Mouse (Mus musculus): Measurements from ENCODE around the gene Banp.

The Banp gene

GRCm38 (mm10) chr8:121949222-121949800 lies at the start of gene Banp:
TSS of gene Banp (plus strand) at chr8:121949750.
- in situ Hi-C loops (cut with MboI; ENCODE audit: low sequenced_read_pairs) = loop anchor here (25.0 kb wide), 1 partner anchor 362 kb away; the partner anchor contains the start of genes Fbxo31 and Map1lc3b

GRCm38 (mm10) chr8:121901498-121902236 lies 47.9 kb upstream of the Banp start:
- in situ Hi-C loops (cut with MboI; ENCODE audit: low sequenced_read_pairs) = no loop called here

GRCm38 (mm10) chr8:121903977-121904376 lies 45.6 kb upstream of the Banp start:
- in situ Hi-C loops (cut with MboI; ENCODE audit: low sequenced_read_pairs) = no loop called here

- in situ Hi-C loops (cut with MboI; ENCODE audit: low sequenced_read_pairs) = no loop called here
Measured at GRCm38 (mm10) chr8:121904999-121905398, 44.6 kb upstream of the Banp start.

GRCm38 (mm10) chr8:121905420-121905819 lies 44.1 kb upstream of the Banp start:
- in situ Hi-C loops (cut with MboI; ENCODE audit: low sequenced_read_pairs) = no loop called here

- in situ Hi-C loops (cut with MboI; ENCODE audit: low sequenced_read_pairs) = no loop called here
Measured at GRCm38 (mm10) chr8:121905864-121906263, 43.7 kb upstream of the Banp start.

- in situ Hi-C loops (cut with MboI; ENCODE audit: low sequenced_read_pairs) = no loop called here
Measured at GRCm38 (mm10) chr8:121906542-121907512, 42.7 kb upstream of the Banp start.

GRCm38 (mm10) chr8:121907587-121908248 lies 41.8 kb upstream of the Banp start, which contains the start of gene Slc7a5:
TSS of gene Slc7a5 (minus strand) at chr8:121907694.
- in situ Hi-C loops (cut with MboI; ENCODE audit: low sequenced_read_pairs) = no loop called here

- in situ Hi-C loops (cut with MboI; ENCODE audit: low sequenced_read_pairs) = no loop called here
Measured at GRCm38 (mm10) chr8:121908378-121909147, 41.0 kb upstream of the Banp start.

- in situ Hi-C loops (cut with MboI; ENCODE audit: low sequenced_read_pairs) = no loop called here
Measured at GRCm38 (mm10) chr8:121909148-121909541, 40.4 kb upstream of the Banp start.

GRCm38 (mm10) chr8:121909663-121910062 lies 39.9 kb upstream of the Banp start:
- in situ Hi-C loops (cut with MboI; ENCODE audit: low sequenced_read_pairs) = no loop called here

- in situ Hi-C loops (cut with MboI; ENCODE audit: low sequenced_read_pairs) = no loop called here
Measured at GRCm38 (mm10) chr8:121911400-121911799, 38.1 kb upstream of the Banp start.

GRCm38 (mm10) chr8:121911987-121912386 lies 37.6 kb upstream of the Banp start:
- in situ Hi-C loops (cut with MboI; ENCODE audit: low sequenced_read_pairs) = no loop called here

- in situ Hi-C loops (cut with MboI; ENCODE audit: low sequenced_read_pairs) = no loop called here
Measured at GRCm38 (mm10) chr8:121912831-121913230, 36.7 kb upstream of the Banp start.

- in situ Hi-C loops (cut with MboI; ENCODE audit: low sequenced_read_pairs) = no loop called here
Measured at GRCm38 (mm10) chr8:121913378-121913777, 36.2 kb upstream of the Banp start.

- in situ Hi-C loops (cut with MboI; ENCODE audit: low sequenced_read_pairs) = no loop called here
Measured at GRCm38 (mm10) chr8:121919158-121919557, 30.4 kb upstream of the Banp start.

- in situ Hi-C loops (cut with MboI; ENCODE audit: low sequenced_read_pairs) = loop anchor here (10.0 kb wide), 1 partner anchor 65 kb away; no protein-coding TSS in a partner anchor
Measured at GRCm38 (mm10) chr8:121919731-121920130, 29.8 kb upstream of the Banp start.

- in situ Hi-C loops (cut with MboI; ENCODE audit: low sequenced_read_pairs) = loop anchor here (10.0 kb wide), 1 partner anchor 67 kb away; no protein-coding TSS in a partner anchor
Measured at GRCm38 (mm10) chr8:121921582-121921981, 28.0 kb upstream of the Banp start.

- in situ Hi-C loops (cut with MboI; ENCODE audit: low sequenced_read_pairs) = loop anchor here (10.0 kb wide), 1 partner anchor 67 kb away; no protein-coding TSS in a partner anchor
Measured at GRCm38 (mm10) chr8:121922101-121922500, 27.4 kb upstream of the Banp start.

GRCm38 (mm10) chr8:121924681-121925080 lies 24.9 kb upstream of the Banp start:
- in situ Hi-C loops (cut with MboI; ENCODE audit: low sequenced_read_pairs) = loop anchor here (10.0 to 25.0 kb wide), 2 partner anchors 70 to 337 kb away; partner anchors contain the start of genes Fbxo31 and Map1lc3b

Data from CH12F3 (cell line).